Mouse (Mus musculus) adrenal gland, postnatal 36 days (tissue): ENCODE measurements at regions not wholly inside any gene's neighbourhood (a gene's known extent, or its start where the extent isn't known, plus 50 kb on each side); places are given as distances from the start of the nearest gene placed in this dataset.

Experiments
- DNase-seq, 2 experiments: peaks; one replicate each; pipeline ENCODE4 v3.0.0; 2021; ENCODE audit warnings: mixed read lengths in 1 of 2

GRCm38 (mm10) chr1:69212896-69213500, 105.1 kb upstream of the Erbb4 start:
- DNase-seq, result no peak

GRCm38 (mm10) chr1:69202745-69203144, 94.9 kb upstream of the Erbb4 start:
- no peak for DNase-seq

GRCm38 (mm10) chr1:69165202-69165601, 57.3 kb upstream of the Erbb4 start:
- no peak for DNase-seq
